Comparison of ENCODE assay signal across 7 mouse cellular contexts in genomic region chr10:111011226-111011765, GRCm38 (mm10). TPM values are rescaled to one million over a fixed set of nuclear protein-coding genes. Genes with fewer than 3 reads are reported as not detected.
DNase-seq lines count a peak whose midpoint lies in the region; ATAC-seq and TF ChIP-seq lines count a peak whose summit lies in the region.

No protein-coding gene starts in this region.

- WGBS in lung, postnatal 0 days: 2% methylated on average over 14 of the region's 14 CpGs
- WGBS in embryonic facial prominence, embryonic 14.5 days: 1% methylated on average over 14 of the region's 14 CpGs
- WGBS in intestine, embryonic 14.5 days: 3% methylated on average over 14 of the region's 14 CpGs
- 2% methylated on average over 14 of the region's 14 CpGs for WGBS in neural tube, embryonic 13.5 days

- peak; percentile 51 for DNase-seq in lung, postnatal 0 days (ENCODE audit: low spot score)
- no peak for DNase-seq in lung, postnatal 36 days
- DNase-seq in embryonic facial prominence, embryonic 14.5 days (ENCODE audit: low spot score): no peak
- DNase-seq in intestine, embryonic 14.5 days (ENCODE audit: low spot score): no peak
- no peak for DNase-seq in retina, embryonic 14.5 days (ENCODE audit: low spot score)
- no peak for DNase-seq in left cerebral cortex, postnatal 4 days

- peak overlapping the region; percentile 91 for H3K4me3 ChIP-seq in lung, postnatal 0 days (ENCODE audit: low read depth, low read length)
- H3K4me3 ChIP-seq in embryonic facial prominence, embryonic 14.5 days (ENCODE audit: low read depth, low read length): peak overlapping the region; percentile 88
- H3K4me3 ChIP-seq in intestine, embryonic 14.5 days (ENCODE audit: low read depth, low read length): peak overlapping the region; percentile 61
- H3K4me3 ChIP-seq in neural tube, embryonic 13.5 days: peak overlapping the region; percentile 72

- peaks cover 3% of the 10 kb centered on the region; the same call in 1 of the 2 replicates for H3K4me1 ChIP-seq in lung, postnatal 0 days (ENCODE audit: insufficient read depth, low read depth, low read length)
- peaks cover 9% of the 10 kb centered on the region; the same call in 1 of the 2 replicates for H3K4me1 ChIP-seq in embryonic facial prominence, embryonic 14.5 days (ENCODE audit: control insufficient read depth, insufficient read depth, low read length)
- no peaks in the 10 kb centered on the region; the same call in 1 of the 2 replicates for H3K4me1 ChIP-seq in intestine, embryonic 14.5 days (replicated peaks; ENCODE audit: control insufficient read depth, insufficient read depth, low read length)
- H3K4me1 ChIP-seq in neural tube, embryonic 13.5 days (replicated peaks): peaks cover 25% of the 10 kb centered on the region

- TF ChIP-seq CTCF in lung, postnatal 0 days (IDR thresholded peaks at IDR 0.05): no peak

- H3K27ac ChIP-seq in lung, postnatal 0 days (ENCODE audit: low read length): no peak overlapping the region
- peak overlapping the region; percentile 97 for H3K27ac ChIP-seq in embryonic facial prominence, embryonic 14.5 days (replicated peaks; ENCODE audit: low read depth, low read length)
- peak overlapping the region; percentile 98 for H3K27ac ChIP-seq in intestine, embryonic 14.5 days (ENCODE audit: low read depth)
- peak overlapping the region; percentile 99 for H3K27ac ChIP-seq in neural tube, embryonic 13.5 days (replicated peaks)

- no peaks in the 10 kb centered on the region for H3K9me3 ChIP-seq in lung, postnatal 0 days (ENCODE audit: low read length)
- no peaks in the 10 kb centered on the region for H3K9me3 ChIP-seq in embryonic facial prominence, embryonic 14.5 days (ENCODE audit: control insufficient read depth, low read length)
- H3K9me3 ChIP-seq in intestine, embryonic 14.5 days (ENCODE audit: control insufficient read depth, low read length): no peaks in the 10 kb centered on the region
- 0 out of 2 replicates have a peak, but pooled peaks cover 4% of the 10 kb centered on the region for H3K9me3 ChIP-seq in neural tube, embryonic 13.5 days

- no peaks in the 10 kb centered on the region for H3K36me3 ChIP-seq in lung, postnatal 0 days (ENCODE audit: insufficient read depth, low read length)
- H3K36me3 ChIP-seq in embryonic facial prominence, embryonic 14.5 days (ENCODE audit: control insufficient read depth, insufficient read depth, low read length): no peaks in the 10 kb centered on the region
- H3K36me3 ChIP-seq in intestine, embryonic 14.5 days (ENCODE audit: control insufficient read depth, insufficient read depth, low read length): no peaks in the 10 kb centered on the region
- no peaks in the 10 kb centered on the region for H3K36me3 ChIP-seq in neural tube, embryonic 13.5 days

- TF ChIP-seq EP300 in lung, postnatal 0 days (IDR thresholded peaks at IDR 0.05): no peak

- intact Hi-C loops in left cerebral cortex, postnatal 4 days (cut with DNase I): no loop called here

- no peaks in the 10 kb centered on the region for H3K27me3 ChIP-seq in lung, postnatal 0 days (replicated peaks; ENCODE audit: insufficient read depth, low read length)
- no peaks in the 10 kb centered on the region for H3K27me3 ChIP-seq in embryonic facial prominence, embryonic 14.5 days (replicated peaks; ENCODE audit: control insufficient read depth, insufficient read depth, low read length)
- no peaks in the 10 kb centered on the region for H3K27me3 ChIP-seq in intestine, embryonic 14.5 days (replicated peaks; ENCODE audit: control insufficient read depth, insufficient read depth, low read length)
- H3K27me3 ChIP-seq in neural tube, embryonic 13.5 days: no peaks in the 10 kb centered on the region

- ATAC-seq in lung, postnatal 0 days: no peak
- no peak for ATAC-seq in embryonic facial prominence, embryonic 14.5 days (ENCODE audit: low read depth)
- ATAC-seq in intestine, embryonic 14.5 days (replicated peaks; ENCODE audit: low FRiP score, low TSS enrichment, low read depth): no peak
- ATAC-seq in neural tube, embryonic 13.5 days (ENCODE audit: low read depth): no peak

- peak overlapping the region; percentile 99; the same call in 1 of the 2 replicates for H3K9ac ChIP-seq in lung, postnatal 0 days (replicated peaks; ENCODE audit: low read depth)
- peak overlapping the region; percentile 99 for H3K9ac ChIP-seq in embryonic facial prominence, embryonic 14.5 days (ENCODE audit: low read depth, low read length)
- peak overlapping the region; percentile 98 for H3K9ac ChIP-seq in intestine, embryonic 14.5 days (ENCODE audit: low read length)
- H3K9ac ChIP-seq in neural tube, embryonic 13.5 days: peak overlapping the region; percentile 95

- peak overlapping the region; percentile 83 for H3K4me2 ChIP-seq in lung, postnatal 0 days (replicated peaks; ENCODE audit: low read depth, low read length)
- peak overlapping the region; percentile 94 for H3K4me2 ChIP-seq in embryonic facial prominence, embryonic 14.5 days (ENCODE audit: low read depth, low read length)
- peak overlapping the region; percentile 96 for H3K4me2 ChIP-seq in intestine, embryonic 14.5 days (ENCODE audit: low read length)
- peak overlapping the region; percentile 86 for H3K4me2 ChIP-seq in neural tube, embryonic 13.5 days

RNA-seq across cellular contexts. Expression of gene Zdhhc17, which starts 1.4 kb away (rescaled TPM):
- polyA plus RNA-seq in lung, postnatal 0 days (2015; fragmentation: Nextera tagmentation; extraction: Ambion mirVana): 16.8 and 18.4 TPM in 2 replicates
- polyA plus RNA-seq in embryonic facial prominence, embryonic 14.5 days (2014; fragmentation: Nextera tagmentation; extraction: Ambion mirVana): 21.8 and 28.7 TPM in 2 replicates
- polyA plus RNA-seq in intestine, embryonic 14.5 days (2014; fragmentation: Nextera tagmentation; extraction: Ambion mirVana): 25.0 and 26.3 TPM in 2 replicates
- polyA plus RNA-seq in neural tube, embryonic 13.5 days (2015; fragmentation: Nextera tagmentation; extraction: Ambion mirVana): 47.2 and 54.5 TPM in 2 replicates
- 10 to 100 TPM; 77.7 to 87.0 TPM for total RNA-seq in left cerebral cortex, postnatal 4 days (2021)
